ENCODE assay signal across 8 mouse cellular contexts in the genomic region with DNA sequence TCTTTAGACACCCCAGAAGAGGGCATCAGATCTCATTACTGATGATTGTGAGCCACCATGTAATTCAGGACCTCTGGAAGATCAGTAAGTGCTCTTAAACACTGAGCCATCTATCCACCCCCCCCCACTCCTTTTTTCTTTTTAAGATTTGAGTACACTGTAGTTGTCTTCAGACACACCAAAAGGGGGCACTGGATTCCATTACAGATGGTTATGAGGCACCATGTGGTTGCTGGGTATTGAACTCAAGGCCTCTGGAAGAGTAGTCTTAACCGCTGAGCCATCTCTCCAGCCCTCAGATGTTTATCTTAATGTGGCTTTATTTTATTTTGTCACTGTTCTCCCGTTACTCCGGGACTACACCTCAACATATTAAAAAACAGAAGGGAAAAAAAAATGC. TPM values are rescaled to one million over a fixed set of nuclear protein-coding genes. Genes with fewer than 3 reads are reported as not detected.
DNase-seq lines count a peak whose midpoint lies in the region; ATAC-seq lines count a peak whose summit lies in the region.
"Had no signal": no experiment of that assay in that cellular context is flagged by ENCODE, and none has a peak within 500 bp of the region (broad histone marks: within the 10 kb centered on the region; RNA-seq: fewer than 3 reads in every experiment).

No protein-coding gene starts in this region.

- H3K9ac ChIP-seq in neural tube, embryonic 11.5 days (ENCODE audit: low read length) = no peak overlapping the region
- H3K9ac ChIP-seq in embryonic facial prominence, embryonic 15.5 days = no peak overlapping the region; the same call in 1 of the 2 replicates
- no peak overlapping the region for H3K9ac ChIP-seq in limb, embryonic 15.5 days

- peaks cover 8% of the 10 kb centered on the region for H3K4me1 ChIP-seq in neural tube, embryonic 11.5 days (ENCODE audit: control insufficient read depth, insufficient read depth, low read length)
- peaks cover 25% of the 10 kb centered on the region for H3K4me1 ChIP-seq in embryonic facial prominence, embryonic 15.5 days
- peaks cover 28% of the 10 kb centered on the region for H3K4me1 ChIP-seq in limb, embryonic 15.5 days

- H3K36me3 ChIP-seq in neural tube, embryonic 11.5 days (ENCODE audit: control insufficient read depth, insufficient read depth, low read length) = no peaks in the 10 kb centered on the region; the same call in 1 of the 2 replicates
- 0 out of 2 replicates have a peak, but pooled peaks cover 5% of the 10 kb centered on the region for H3K36me3 ChIP-seq in embryonic facial prominence, embryonic 15.5 days
- H3K36me3 ChIP-seq in limb, embryonic 15.5 days = peaks cover 5% of the 10 kb centered on the region; the same call in 1 of the 2 replicates

- H3K27ac ChIP-seq in neural tube, embryonic 11.5 days (ENCODE audit: low read depth, low read length) = no peak overlapping the region
- H3K27ac ChIP-seq in embryonic facial prominence, embryonic 15.5 days (replicated peaks) = no peak overlapping the region
- H3K27ac ChIP-seq in limb, embryonic 15.5 days = no peak overlapping the region

- H3K4me3 ChIP-seq in neural tube, embryonic 11.5 days (ENCODE audit: low read depth, low read length) = no peak overlapping the region
- peak overlapping the region; percentile 68 for H3K4me3 ChIP-seq in embryonic facial prominence, embryonic 15.5 days (replicated peaks)
- H3K4me3 ChIP-seq in limb, embryonic 15.5 days = peak overlapping the region; percentile 92

- ATAC-seq in neural tube, embryonic 11.5 days (ENCODE audit: insufficient read depth, low FRiP score, low TSS enrichment) = no peak
- ATAC-seq in embryonic facial prominence, embryonic 15.5 days (ENCODE audit: insufficient number of reproducible peaks, low FRiP score, low TSS enrichment, low read depth) = no peak
- ATAC-seq in limb, embryonic 15.5 days (ENCODE audit: insufficient number of reproducible peaks, low FRiP score, low TSS enrichment, low read depth) = no peak

- peak overlapping the region; percentile 33 for H3K4me2 ChIP-seq in neural tube, embryonic 11.5 days (ENCODE audit: low read depth)
- H3K4me2 ChIP-seq in embryonic facial prominence, embryonic 15.5 days (replicated peaks) = peak overlapping the region; percentile 80
- peak overlapping the region; percentile 74 for H3K4me2 ChIP-seq in limb, embryonic 15.5 days

- no peaks in the 10 kb centered on the region for H3K27me3 ChIP-seq in neural tube, embryonic 11.5 days (ENCODE audit: control insufficient read depth, insufficient read depth, low read length)
- no peaks in the 10 kb centered on the region for H3K27me3 ChIP-seq in embryonic facial prominence, embryonic 15.5 days
- no peaks in the 10 kb centered on the region for H3K27me3 ChIP-seq in limb, embryonic 15.5 days

- no peak for DNase-seq in neural tube, embryonic 11.5 days (ENCODE audit: low spot score)
- no peak for DNase-seq in neural tube, embryonic 10.5 days (ENCODE audit: extremely low spot score, low spot score)
- DNase-seq in thymus, postnatal 14 days = peak; percentile 36
- DNase-seq in layer of hippocampus, adult 18-20 months (ENCODE audit: low spot score in 2 of 2) = no peak
- no peak for DNase-seq in spleen, adult 12 weeks (ENCODE audit: low spot score)

- H3K9me3 ChIP-seq in neural tube, embryonic 11.5 days (ENCODE audit: control insufficient read depth, low read length) = no peaks in the 10 kb centered on the region
- H3K9me3 ChIP-seq in embryonic facial prominence, embryonic 15.5 days (replicated peaks) = no peaks in the 10 kb centered on the region
- H3K9me3 ChIP-seq in limb, embryonic 15.5 days = no peaks in the 10 kb centered on the region

- 75% methylated on average over 3 of the region's 3 CpGs for WGBS in neural tube, embryonic 11.5 days
- 67% methylated on average over 3 of the region's 3 CpGs for WGBS in embryonic facial prominence, embryonic 15.5 days
- 65% methylated on average over 3 of the region's 3 CpGs for WGBS in limb, embryonic 15.5 days

RNA-seq across cellular contexts. Expression of gene Rab8a, which starts 1.0 kb away (rescaled TPM):
- 105 and 110 TPM in 2 replicates for polyA plus RNA-seq in neural tube, embryonic 11.5 days (2014; fragmentation: Nextera tagmentation; extraction: Ambion mirVana)
- polyA plus RNA-seq in embryonic facial prominence, embryonic 15.5 days (2015; fragmentation: Nextera tagmentation; extraction: Ambion mirVana) = 113 and 116 TPM in 2 replicates
- polyA plus RNA-seq in limb, embryonic 15.5 days (2015; fragmentation: Nextera tagmentation; extraction: Ambion mirVana) = 110 and 133 TPM in 2 replicates
- total RNA-seq in layer of hippocampus, adult 18-20 months (2021) = 10 to 100 TPM; 39.8 to 41.4 TPM

RNA-seq across cellular contexts. Expression of gene Tpm4, which starts 25.2 kb away (rescaled TPM):
- 554 and 563 TPM in 2 replicates for polyA plus RNA-seq in neural tube, embryonic 11.5 days (2014; fragmentation: Nextera tagmentation; extraction: Ambion mirVana)
- polyA plus RNA-seq in embryonic facial prominence, embryonic 15.5 days (2015; fragmentation: Nextera tagmentation; extraction: Ambion mirVana) = 600 and 613 TPM in 2 replicates
- 665 and 704 TPM in 2 replicates for polyA plus RNA-seq in limb, embryonic 15.5 days (2015; fragmentation: Nextera tagmentation; extraction: Ambion mirVana)
- 10 to 100 TPM; 24.9 to 26.6 TPM for total RNA-seq in layer of hippocampus, adult 18-20 months (2021)

RNA-seq across cellular contexts. Expression of gene Hsh2d, which starts 29.4 kb away (rescaled TPM):
- polyA plus RNA-seq in neural tube, embryonic 11.5 days (2014; fragmentation: Nextera tagmentation; extraction: Ambion mirVana) = not detected in 2 replicates
- polyA plus RNA-seq in embryonic facial prominence, embryonic 15.5 days (2015; fragmentation: Nextera tagmentation; extraction: Ambion mirVana) = 0.26 TPM in 1 of 2 replicates, not detected in the other
- not detected in 2 replicates for polyA plus RNA-seq in limb, embryonic 15.5 days (2015; fragmentation: Nextera tagmentation; extraction: Ambion mirVana)
- under 1 TPM in 1 of 2 experiments, not detected in 1; 0.25 TPM for total RNA-seq in layer of hippocampus, adult 18-20 months (2021)

RNA-seq across cellular contexts. Expression of gene Cib3, which starts 52.6 kb away (rescaled TPM):
- not detected in 2 replicates for polyA plus RNA-seq in neural tube, embryonic 11.5 days (2014; fragmentation: Nextera tagmentation; extraction: Ambion mirVana)
- 0.31 TPM in 1 of 2 replicates, not detected in the other for polyA plus RNA-seq in embryonic facial prominence, embryonic 15.5 days (2015; fragmentation: Nextera tagmentation; extraction: Ambion mirVana)
- polyA plus RNA-seq in limb, embryonic 15.5 days (2015; fragmentation: Nextera tagmentation; extraction: Ambion mirVana) = not detected in 2 replicates
- total RNA-seq in layer of hippocampus, adult 18-20 months (2021) = under 1 TPM in 1 of 2 experiments, not detected in 1; 0.47 TPM

RNA-seq across cellular contexts. Expression of gene Olfr374, which starts 53.2 kb away (rescaled TPM):
- not detected in 2 replicates for polyA plus RNA-seq in neural tube, embryonic 11.5 days (2014; fragmentation: Nextera tagmentation; extraction: Ambion mirVana)
- polyA plus RNA-seq in embryonic facial prominence, embryonic 15.5 days (2015; fragmentation: Nextera tagmentation; extraction: Ambion mirVana) = 0.08 TPM in 1 of 2 replicates, not detected in the other
- polyA plus RNA-seq in limb, embryonic 15.5 days (2015; fragmentation: Nextera tagmentation; extraction: Ambion mirVana) = 0.01 and 0.09 TPM in 2 replicates
- not detected for total RNA-seq in layer of hippocampus, adult 18-20 months (2021)
- polyA plus RNA-seq: gonadal fat pad, adult 2 months had no signal
